Mouse (Mus musculus): ENCODE results near the gene Bcar3. TPM values are rescaled to one million over a fixed set of nuclear protein-coding genes. Genes with fewer than 3 reads are reported as not detected.

Bcar3 gene
- polyA plus RNA-seq, 1 experiment from 2014 or later = 15.9 TPM

DNA sequence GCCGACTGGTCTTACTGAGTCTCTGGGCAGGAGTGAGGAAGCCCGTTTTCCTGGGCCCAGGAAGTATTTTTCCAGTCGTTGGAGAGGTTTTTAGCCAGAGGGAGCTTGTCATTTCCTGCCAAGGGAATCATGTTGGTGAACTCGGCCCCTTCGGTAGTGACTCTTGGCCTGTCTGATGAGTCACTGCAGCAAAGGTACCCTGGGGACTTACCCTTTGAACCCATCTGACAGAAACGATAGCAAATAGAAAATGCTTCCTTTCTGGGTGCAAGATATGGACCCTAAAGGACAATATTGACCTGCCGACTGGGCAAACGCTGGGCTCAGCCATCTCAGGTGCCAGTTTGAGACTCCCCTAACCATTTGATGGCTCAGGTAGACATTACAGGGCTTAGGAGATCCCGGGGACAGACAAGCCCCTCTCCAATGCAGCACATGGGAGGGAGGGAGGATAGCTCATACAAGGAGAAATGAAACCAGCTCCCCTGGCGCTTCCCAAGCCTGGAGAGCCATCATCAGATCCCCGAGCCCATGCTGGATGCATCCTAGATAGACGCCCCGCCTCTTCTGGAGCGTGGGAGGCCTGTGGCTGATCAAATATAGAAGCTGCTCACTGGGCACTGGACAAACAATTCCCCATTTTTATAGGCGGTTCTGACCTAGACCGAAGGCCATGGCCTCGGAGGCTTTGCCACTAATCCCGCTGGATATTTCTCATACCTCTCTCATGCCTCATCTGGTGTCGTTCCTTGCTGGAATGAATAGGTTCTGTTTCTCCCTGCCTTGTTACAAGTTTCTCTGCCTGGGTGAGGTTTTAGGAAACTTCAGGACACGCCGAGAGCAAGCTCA is 188.2 kb downstream of the Bcar3 start:
- no peaks in the 10 kb centered on the region for H3K27me3 ChIP-seq (ENCODE audit: insufficient read depth, low read length)
- peaks cover 31% of the 10 kb centered on the region for H3K4me1 ChIP-seq (ENCODE audit: insufficient read depth, low read length)
- no peaks in the 10 kb centered on the region for H3K36me3 ChIP-seq (ENCODE audit: insufficient read depth, low read length)
- H3K4me2 ChIP-seq (replicated peaks; ENCODE audit: low read depth, low read length) = no peak overlapping the region
- 56% methylated on average over 21 of the region's 21 CpGs for WGBS
- peak overlapping the region; percentile 25; the same call in 1 of the 2 replicates for H3K27ac ChIP-seq (ENCODE audit: low read length)
- H3K4me3 ChIP-seq (ENCODE audit: low read length) = no peak overlapping the region
- no peak for ATAC-seq (ENCODE audit: low FRiP score, low TSS enrichment)
- no peaks in the 10 kb centered on the region for H3K9me3 ChIP-seq (ENCODE audit: low read length)
- H3K9ac ChIP-seq (replicated peaks; ENCODE audit: low read length) = no peak overlapping the region

DNA sequence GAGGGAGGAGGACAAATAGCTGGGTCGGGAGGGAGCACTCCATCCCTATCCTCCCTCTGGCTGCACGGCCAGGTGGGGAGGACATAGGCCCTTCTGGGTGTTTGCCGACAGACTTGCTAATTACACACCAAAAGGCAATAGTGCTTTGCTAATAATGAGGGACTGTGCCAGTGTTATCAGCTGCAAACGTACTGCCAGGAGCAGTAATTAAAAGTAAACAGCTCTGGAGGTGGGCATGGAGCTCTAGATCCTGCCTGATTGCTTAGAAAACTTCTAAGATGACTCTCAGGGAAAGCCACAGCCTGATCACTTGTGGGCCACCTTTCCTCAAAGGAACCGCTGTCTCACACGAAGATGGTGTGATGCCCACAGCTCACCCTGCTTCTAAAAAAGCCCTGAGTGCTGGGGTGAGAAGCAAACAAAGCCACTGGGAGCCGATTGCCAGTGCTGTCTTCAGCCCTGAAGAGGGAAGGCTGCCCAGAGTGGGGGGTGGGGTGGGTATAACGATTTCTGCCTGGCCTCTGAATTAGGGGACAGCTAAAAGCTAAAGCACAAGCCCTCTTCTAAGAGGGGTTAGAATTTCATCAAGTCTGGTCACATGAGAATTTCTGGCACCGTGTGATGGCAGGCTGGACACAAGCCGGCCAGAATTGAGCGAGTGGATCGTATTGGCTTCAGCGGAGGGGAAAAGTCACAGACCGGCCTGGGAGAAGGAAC is 189.3 kb downstream of the Bcar3 start:
- peak overlapping the region; percentile 26; the same call in 1 of the 2 replicates for H3K4me2 ChIP-seq (replicated peaks; ENCODE audit: low read depth, low read length)
- no peaks in the 10 kb centered on the region for H3K9me3 ChIP-seq (ENCODE audit: low read length)
- H3K27ac ChIP-seq (ENCODE audit: low read length) = peak overlapping the region; percentile 52
- H3K9ac ChIP-seq (replicated peaks; ENCODE audit: low read length) = peak overlapping the region; percentile 40; the same call in 1 of the 2 replicates
- H3K36me3 ChIP-seq (ENCODE audit: insufficient read depth, low read length) = no peaks in the 10 kb centered on the region
- ATAC-seq (ENCODE audit: low FRiP score, low TSS enrichment) = peak; percentile 24; the same call in 1 of the 2 replicates
- H3K4me3 ChIP-seq (ENCODE audit: low read length) = no peak overlapping the region
- no peaks in the 10 kb centered on the region for H3K27me3 ChIP-seq (ENCODE audit: insufficient read depth, low read length)
- peaks cover 37% of the 10 kb centered on the region for H3K4me1 ChIP-seq (ENCODE audit: insufficient read depth, low read length)
- 27% methylated on average over 14 of the region's 14 CpGs for WGBS

DNA sequence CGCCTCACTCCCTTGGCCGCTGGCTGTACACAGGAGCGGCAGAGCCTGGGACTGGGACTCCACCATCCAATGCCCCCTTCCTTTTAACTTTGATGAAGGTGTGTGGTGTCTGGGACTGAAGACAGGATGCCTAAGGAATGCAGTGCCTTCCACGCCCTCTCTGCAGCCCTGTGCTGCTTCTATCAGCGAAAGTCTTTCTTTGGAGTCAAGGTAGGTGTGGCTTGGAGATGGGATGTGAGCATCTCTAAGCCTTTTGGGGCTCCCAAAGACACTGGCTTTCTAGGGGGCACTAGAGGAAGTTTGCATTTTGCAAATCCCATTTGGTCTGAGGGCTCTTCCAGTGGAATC is 189.8 kb downstream of the Bcar3 start:
- Histone ChIP-seq H3K4me3 (ENCODE audit: low read length) (no peak overlapping the region), H3K9ac (replicated peaks; ENCODE audit: low read length) (peak overlapping the region; percentile 39; the same call in 1 of the 2 replicates), H3K27ac (ENCODE audit: low read length) (no peak overlapping the region; the same call in 1 of the 2 replicates), H3K4me2 (replicated peaks; ENCODE audit: low read depth, low read length) (peak overlapping the region; percentile 26; the same call in 1 of the 2 replicates), H3K9me3 (ENCODE audit: low read length) (no peaks in the 10 kb centered on the region), H3K27me3 (ENCODE audit: insufficient read depth, low read length) (no peaks in the 10 kb centered on the region), H3K36me3 (ENCODE audit: insufficient read depth, low read length) (no peaks in the 10 kb centered on the region), H3K4me1 (ENCODE audit: insufficient read depth, low read length) (peaks cover 37% of the 10 kb centered on the region)
- 0 out of 2 replicates have a peak, but pooled peaks have one; percentile 13 for ATAC-seq (ENCODE audit: low FRiP score, low TSS enrichment)
- 46% methylated on average over 5 of the region's 5 CpGs for WGBS

DNA sequence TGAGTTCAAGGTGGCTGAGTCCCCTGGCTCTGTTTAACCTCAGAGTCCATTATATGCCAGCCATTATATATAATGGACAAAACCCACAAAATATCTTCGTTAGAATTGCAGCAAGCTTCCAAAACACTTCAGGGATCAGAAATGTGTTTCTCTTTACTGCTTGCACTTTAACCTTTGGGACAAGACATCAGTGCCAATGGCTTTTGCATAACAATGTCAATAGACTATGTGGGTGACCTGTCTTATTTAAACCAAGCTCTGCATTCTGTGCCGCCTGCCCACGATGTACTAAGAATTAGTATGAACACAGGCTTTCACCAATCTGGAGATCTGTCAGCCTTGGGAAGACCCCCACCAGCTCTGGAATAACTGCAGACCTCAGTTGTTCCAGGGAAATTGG is 190.4 kb downstream of the Bcar3 start:
- 74% methylated on average over 3 of the region's 3 CpGs for WGBS

DNA sequence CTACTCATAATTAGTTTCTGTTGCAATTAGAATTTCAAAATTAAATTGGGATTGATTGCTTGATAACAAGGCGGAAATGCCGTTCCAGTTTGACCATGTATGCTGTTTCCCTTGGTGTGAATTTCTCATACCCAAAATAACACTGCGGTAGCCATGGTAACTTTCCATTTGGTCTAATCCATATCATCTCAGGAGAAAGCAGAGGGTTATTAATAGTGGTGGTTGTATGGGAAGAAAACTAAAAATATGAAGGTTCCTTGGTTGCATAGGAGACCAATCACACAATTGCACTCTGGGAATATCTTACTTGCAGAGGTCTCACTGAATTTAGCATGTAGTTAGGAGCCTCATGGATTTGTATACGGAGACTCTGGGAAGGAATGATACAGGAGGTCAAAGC is 191.8 kb downstream of the Bcar3 start:
- no peaks in the 10 kb centered on the region for H3K9me3 ChIP-seq (ENCODE audit: low read length)
- H3K4me1 ChIP-seq (ENCODE audit: insufficient read depth, low read length) = peaks cover 32% of the 10 kb centered on the region
- ATAC-seq (ENCODE audit: low FRiP score, low TSS enrichment) = no peak
- no peak overlapping the region for H3K4me3 ChIP-seq (ENCODE audit: low read length)
- no peaks in the 10 kb centered on the region for H3K27me3 ChIP-seq (ENCODE audit: insufficient read depth, low read length)
- no peaks in the 10 kb centered on the region for H3K36me3 ChIP-seq (ENCODE audit: insufficient read depth, low read length)
- no peak overlapping the region for H3K27ac ChIP-seq (ENCODE audit: low read length)
- WGBS = 86% methylated on average over 4 of the region's 4 CpGs
- no peak overlapping the region for H3K9ac ChIP-seq (replicated peaks; ENCODE audit: low read length)
- no peak overlapping the region for H3K4me2 ChIP-seq (replicated peaks; ENCODE audit: low read depth, low read length)

More for the DNA sequence above, 190.4 kb downstream of the Bcar3 start:
- no peak overlapping the region for H3K27ac ChIP-seq (ENCODE audit: low read length)
- no peaks in the 10 kb centered on the region for H3K9me3 ChIP-seq (ENCODE audit: low read length)
- H3K4me2 ChIP-seq (replicated peaks; ENCODE audit: low read depth, low read length) = no peak overlapping the region
- H3K4me1 ChIP-seq (ENCODE audit: insufficient read depth, low read length) = peaks cover 37% of the 10 kb centered on the region
- no peak overlapping the region for H3K4me3 ChIP-seq (ENCODE audit: low read length)
- ATAC-seq (ENCODE audit: low FRiP score, low TSS enrichment) = no peak
- no peaks in the 10 kb centered on the region for H3K36me3 ChIP-seq (ENCODE audit: insufficient read depth, low read length)
- H3K9ac ChIP-seq (replicated peaks; ENCODE audit: low read length) = no peak overlapping the region
- no peaks in the 10 kb centered on the region for H3K27me3 ChIP-seq (ENCODE audit: insufficient read depth, low read length)

DNA sequence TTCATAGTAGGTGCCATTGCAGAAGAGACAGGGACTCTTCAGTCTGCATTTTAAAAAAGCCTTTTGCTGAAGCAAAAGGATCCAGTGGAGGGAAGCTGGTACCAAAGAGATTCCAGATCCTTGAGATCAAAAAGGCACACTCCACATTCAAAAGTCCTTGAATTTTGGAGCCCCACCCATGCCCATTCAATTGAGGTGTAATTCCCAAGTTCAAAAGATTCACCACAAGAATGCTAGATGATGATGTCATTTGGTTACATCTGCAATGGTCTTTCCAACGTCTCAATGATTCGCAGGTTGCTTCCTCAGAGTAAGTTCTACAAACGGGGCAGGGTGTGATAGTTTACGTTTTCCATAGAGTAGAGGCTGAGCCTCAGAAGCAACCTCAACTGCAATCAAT is 192.3 kb downstream of the Bcar3 start:
- H3K9me3 ChIP-seq (ENCODE audit: low read length) = no peaks in the 10 kb centered on the region
- no peak overlapping the region for H3K4me3 ChIP-seq (ENCODE audit: low read length)
- no peaks in the 10 kb centered on the region for H3K36me3 ChIP-seq (ENCODE audit: insufficient read depth, low read length)
- H3K27ac ChIP-seq (ENCODE audit: low read length) = no peak overlapping the region
- peaks cover 32% of the 10 kb centered on the region for H3K4me1 ChIP-seq (ENCODE audit: insufficient read depth, low read length)
- no peak for ATAC-seq (ENCODE audit: low FRiP score, low TSS enrichment)
- no peak overlapping the region for H3K9ac ChIP-seq (replicated peaks; ENCODE audit: low read length)
- H3K27me3 ChIP-seq (ENCODE audit: insufficient read depth, low read length) = no peaks in the 10 kb centered on the region
- WGBS = 72% methylated on average over 4 of the region's 4 CpGs
- no peak overlapping the region for H3K4me2 ChIP-seq (replicated peaks; ENCODE audit: low read depth, low read length)

DNA sequence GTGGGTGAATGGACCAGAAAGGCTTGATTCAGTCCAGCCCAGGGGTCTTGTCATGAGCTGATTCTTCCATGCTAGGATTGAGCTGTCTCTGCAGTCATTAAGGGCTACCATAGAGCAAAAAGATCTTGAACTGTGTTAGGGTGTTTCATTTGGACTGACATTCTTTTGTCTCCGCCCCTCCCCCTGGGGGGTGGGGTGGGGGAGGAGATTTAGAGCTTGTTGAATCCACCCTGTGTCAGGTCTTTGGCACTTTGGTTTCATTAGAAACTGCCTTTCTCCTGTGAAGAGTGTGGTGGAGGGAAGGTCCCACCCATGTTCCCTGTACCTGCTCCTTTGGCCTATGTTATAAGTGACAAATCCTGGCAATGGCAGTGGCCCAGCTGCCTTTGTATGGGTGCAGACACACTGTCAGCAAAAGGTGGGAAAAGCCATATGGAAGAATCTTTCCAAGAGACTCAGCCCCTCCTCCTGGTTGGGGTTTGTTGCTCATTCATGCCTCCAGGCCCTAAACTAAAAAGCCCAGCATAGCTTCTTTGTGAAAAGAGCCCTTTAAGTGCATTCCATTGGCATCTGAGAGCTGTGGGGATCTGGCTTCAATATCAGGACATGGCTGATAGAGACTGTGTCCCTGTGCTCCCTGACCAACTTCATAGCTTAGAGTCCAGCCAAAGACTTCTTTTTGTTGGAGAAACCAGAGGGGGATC is 194.3 kb downstream of the Bcar3 start:
- Histone ChIP-seq H3K4me3 (ENCODE audit: low read length) (no peak overlapping the region), H3K36me3 (ENCODE audit: insufficient read depth, low read length) (no peaks in the 10 kb centered on the region), H3K27ac (ENCODE audit: low read length) (no peak overlapping the region), H3K4me2 (replicated peaks; ENCODE audit: low read depth, low read length) (no peak overlapping the region), H3K4me1 (ENCODE audit: insufficient read depth, low read length) (peaks cover 13% of the 10 kb centered on the region), H3K27me3 (ENCODE audit: insufficient read depth, low read length) (no peaks in the 10 kb centered on the region), H3K9me3 (ENCODE audit: low read length) (no peaks in the 10 kb centered on the region), H3K9ac (replicated peaks; ENCODE audit: low read length) (no peak overlapping the region)
- 80% methylated on average over 1 of the region's 1 CpGs for WGBS
- ATAC-seq (ENCODE audit: low FRiP score, low TSS enrichment) = no peak

DNA sequence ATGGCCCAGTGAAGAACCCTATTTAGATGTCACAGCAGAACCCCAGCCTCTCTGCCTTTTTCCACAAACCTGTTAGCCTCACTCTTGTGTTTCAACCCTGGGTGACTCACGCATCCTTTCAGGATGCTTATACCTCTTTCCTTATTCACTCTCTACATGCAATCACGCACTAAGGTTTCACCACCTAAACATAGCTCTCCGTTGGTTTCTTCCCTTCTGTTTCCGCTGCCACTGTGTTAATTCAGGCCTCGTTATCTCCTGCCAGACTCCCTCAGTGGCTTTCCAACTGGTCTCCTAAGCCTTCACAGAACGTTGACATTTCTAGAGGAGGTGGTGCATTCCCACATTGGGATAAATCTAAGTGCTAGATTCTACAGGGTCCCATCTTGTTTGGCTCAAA is 196.6 kb downstream of the Bcar3 start:
- H3K4me2 ChIP-seq (replicated peaks; ENCODE audit: low read depth, low read length) = no peak overlapping the region
- H3K9me3 ChIP-seq (ENCODE audit: low read length) = no peaks in the 10 kb centered on the region
- H3K36me3 ChIP-seq (ENCODE audit: insufficient read depth, low read length) = no peaks in the 10 kb centered on the region
- H3K4me1 ChIP-seq (ENCODE audit: insufficient read depth, low read length) = peaks cover 18% of the 10 kb centered on the region
- ATAC-seq (ENCODE audit: low FRiP score, low TSS enrichment) = no peak
- H3K27ac ChIP-seq (ENCODE audit: low read length) = no peak overlapping the region
- no peak overlapping the region for H3K9ac ChIP-seq (replicated peaks; ENCODE audit: low read length)
- no peak overlapping the region for H3K4me3 ChIP-seq (ENCODE audit: low read length)
- no peaks in the 10 kb centered on the region for H3K27me3 ChIP-seq (ENCODE audit: insufficient read depth, low read length)
- 83% methylated on average over 6 of the region's 6 CpGs for WGBS

DNA sequence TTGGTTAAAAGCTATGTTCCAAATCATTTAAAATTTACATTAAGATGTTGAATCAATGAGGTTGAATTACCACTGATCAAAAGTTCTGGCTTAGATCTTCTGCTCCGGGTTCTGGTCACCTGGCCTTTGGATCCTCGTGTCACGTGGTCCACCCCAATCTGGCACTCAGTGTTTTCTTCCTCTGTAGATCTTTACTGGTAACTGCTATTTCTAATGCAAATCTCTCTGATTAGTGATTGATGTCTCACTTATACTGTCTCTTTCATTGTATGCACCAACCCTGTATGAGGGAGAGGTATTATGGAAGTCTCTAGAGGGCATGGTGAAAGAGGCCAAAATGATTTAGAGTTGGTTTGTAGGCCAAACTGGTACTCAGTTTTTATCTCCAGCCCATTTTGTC is 198.1 kb downstream of the Bcar3 start:
- H3K9me3 ChIP-seq (ENCODE audit: low read length) = no peaks in the 10 kb centered on the region
- peaks cover 18% of the 10 kb centered on the region for H3K4me1 ChIP-seq (ENCODE audit: insufficient read depth, low read length)
- no peaks in the 10 kb centered on the region for H3K36me3 ChIP-seq (ENCODE audit: insufficient read depth, low read length)
- no peak overlapping the region for H3K4me2 ChIP-seq (replicated peaks; ENCODE audit: low read depth, low read length)
- no peaks in the 10 kb centered on the region for H3K27me3 ChIP-seq (ENCODE audit: insufficient read depth, low read length)
- WGBS = 89% methylated on average over 3 of the region's 3 CpGs
- no peak overlapping the region for H3K9ac ChIP-seq (replicated peaks; ENCODE audit: low read length)
- no peak overlapping the region for H3K4me3 ChIP-seq (ENCODE audit: low read length)
- H3K27ac ChIP-seq (ENCODE audit: low read length) = no peak overlapping the region
- ATAC-seq (ENCODE audit: low FRiP score, low TSS enrichment) = no peak

Measured in kidney, embryonic 16.5 days (tissue).